Mouse (Mus musculus) limb, embryonic 10.5 days (tissue): ENCODE data around the gene Sel1l3. TPM values are rescaled to one million over a fixed set of nuclear protein-coding genes. Genes with fewer than 3 reads are reported as not detected.

Experiments used
- DNase-seq: peaks from one replicate; pipeline ENCODE4 v3.0.0-alpha.2; 2017; ENCODE audit warnings: low spot score
- H3K27ac ChIP-seq: fragments of 300-500 bp; sonication (generic); 2 replicates; pipeline ENCODE4 v1.5.1; 2016; ENCODE audit warnings: mild to moderate bottlenecking
- H3K27me3 ChIP-seq: fragments of 300-500 bp; sonication (generic); 2 replicates; pipeline ENCODE4 v1.6.1; 2016; ENCODE audit warnings: low read depth, mild to moderate bottlenecking; ENCODE audit not compliant: poor library complexity, severe bottlenecking
- H3K36me3 ChIP-seq: fragments of 300-500 bp; sonication (generic); 2 replicates; pipeline ENCODE4 v1.6.1; 2016; ENCODE audit warnings: mild to moderate bottlenecking, moderate library complexity
- H3K4me1 ChIP-seq: fragments of 300-500 bp; sonication (generic); 2 replicates; pipeline ENCODE4 v1.6.1; 2016
- H3K4me3 ChIP-seq: fragments of 300-500 bp; sonication (generic); 2 replicates; pipeline ENCODE4 v1.5.1; 2016; ENCODE audit warnings: mild to moderate bottlenecking, moderate library complexity
- H3K9me3 ChIP-seq: fragments of 300-500 bp; sonication (generic); replicated peaks from 2 replicates; pipeline ENCODE4 v1.6.1; 2016; ENCODE audit warnings: mild to moderate bottlenecking
- WGBS: fragments of 180-500 bp; shearing (Covaris S2); methylation state at CpG from one replicate; pipeline ENCODE4 v1.1.7; 2016; 5-methylcytosine and 5-hydroxymethylcytosine counted together
- polyA plus RNA-seq: library from polyadenylated mRNA; unstranded; fragments of >200 nt; fragmentation: Nextera tagmentation; extraction: Ambion mirVana; gene quantifications from 2 replicates; pipeline ENCODE4 v1.2.1, GENCODE M21; 2016

Sel1l3 gene
- polyA plus RNA-seq, 1 experiment from 2014 or later = 0.68 TPM

DNA sequence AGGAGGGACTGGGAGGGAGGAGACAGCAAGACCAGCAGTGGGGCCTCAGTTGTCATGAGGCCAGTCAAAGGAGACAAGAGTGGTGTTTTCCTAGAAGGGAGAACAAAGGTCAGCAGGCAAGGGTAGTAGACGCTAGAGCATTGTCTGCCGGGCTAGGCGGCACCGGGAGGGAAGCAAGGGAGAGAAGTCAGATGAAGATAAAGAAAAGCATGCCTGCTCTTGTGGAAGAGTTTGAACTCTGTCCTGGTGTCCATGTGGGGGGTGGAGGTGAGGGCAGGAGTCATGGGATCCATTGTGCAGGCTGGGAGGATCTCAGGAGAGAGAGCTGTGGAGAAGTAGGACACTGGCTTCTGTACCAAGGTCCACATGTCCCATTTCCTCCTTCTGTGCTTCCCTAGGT, 135.3 kb downstream of the Sel1l3 start:
- no peak overlapping the region for H3K4me3 ChIP-seq
- no peaks in the 10 kb centered on the region for H3K9me3 ChIP-seq
- no peaks in the 10 kb centered on the region for H3K4me1 ChIP-seq
- DNase-seq = no peak
- H3K27me3 ChIP-seq = no peaks in the 10 kb centered on the region
- no peak overlapping the region for H3K27ac ChIP-seq
- WGBS = 91% methylated on average over 4 of the region's 4 CpGs
- no peaks in the 10 kb centered on the region for H3K36me3 ChIP-seq

DNA sequence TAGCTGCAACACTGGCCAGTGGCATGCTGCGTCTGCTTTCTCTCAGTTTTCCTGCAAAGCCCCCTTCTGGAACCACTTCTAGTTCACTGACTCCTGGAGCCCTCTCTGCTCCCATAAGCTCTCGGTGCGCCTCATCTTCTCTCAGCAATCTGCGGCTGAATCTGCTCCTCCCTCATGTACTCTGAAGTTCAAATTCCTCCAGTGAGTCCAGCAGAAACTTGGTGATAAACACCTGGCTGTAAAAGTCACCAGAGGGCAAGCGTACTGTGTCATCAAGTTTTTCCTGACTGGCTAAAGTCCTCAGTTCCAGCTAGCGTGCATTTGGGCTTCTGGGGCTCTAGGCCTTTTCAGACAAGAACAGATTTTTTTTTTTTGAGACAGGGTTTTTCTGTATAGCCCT, 139.2 kb downstream of the Sel1l3 start:
- Histone ChIP-seq H3K27me3 (no peaks in the 10 kb centered on the region), H3K4me3 (no peak overlapping the region), H3K36me3 (no peaks in the 10 kb centered on the region), H3K4me1 (no peaks in the 10 kb centered on the region), H3K27ac (no peak overlapping the region), H3K9me3 (no peaks in the 10 kb centered on the region)
- 76% methylated on average over 6 of the region's 6 CpGs for WGBS
- DNase-seq = no peak

DNA sequence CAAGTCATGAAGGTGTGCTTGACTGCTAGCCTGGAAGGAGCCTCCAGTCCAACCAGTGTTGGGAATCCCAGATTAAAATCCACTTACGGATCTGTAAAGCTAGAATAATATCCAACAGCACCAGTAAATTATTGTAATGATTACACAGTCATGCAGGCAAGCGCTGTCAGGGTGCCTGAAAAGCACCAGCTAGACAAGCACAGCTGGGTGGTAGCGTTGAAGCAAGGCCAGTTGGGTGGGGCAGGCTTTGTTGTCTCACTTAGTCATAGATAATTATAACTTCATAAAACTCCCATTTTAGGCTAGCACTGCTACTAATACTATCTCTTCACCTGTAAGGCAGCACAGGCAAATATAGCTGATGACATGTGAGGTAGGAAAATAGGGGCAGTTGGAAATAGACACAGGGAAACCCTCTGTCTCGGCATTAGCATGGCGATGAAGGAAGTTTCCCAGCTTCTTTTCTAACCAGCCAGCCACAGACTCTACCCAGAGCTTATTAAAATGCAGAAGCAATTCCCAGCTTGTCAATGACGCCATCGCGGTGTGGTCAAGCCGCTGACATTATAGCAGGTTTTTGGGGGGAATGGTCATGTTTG, 152.1 kb downstream of the Sel1l3 start:
- Histone ChIP-seq H3K4me1 (no peaks in the 10 kb centered on the region), H3K36me3 (no peaks in the 10 kb centered on the region), H3K4me3 (no peak overlapping the region), H3K27ac (no peak overlapping the region), H3K27me3 (no peaks in the 10 kb centered on the region), H3K9me3 (no peaks in the 10 kb centered on the region)
- no peak for DNase-seq
- WGBS = 94% methylated on average over 9 of the region's 9 CpGs

Other genes with a start within 250 kb of the Sel1l3 start
- gene Slc34a2, start 175.8 kb downstream of the Sel1l3 start, polyA plus RNA-seq = not detected in 2 replicates
- 59.0 and 62.6 TPM in 2 replicates for gene Smim20, start 53.2 kb upstream of the Sel1l3 start, polyA plus RNA-seq